Mouse (Mus musculus) limb, embryonic 13.5 days (tissue): Measurements from ENCODE around the gene Fli1. TPM values are rescaled to one million over a fixed set of nuclear protein-coding genes. Genes with fewer than 3 reads are reported as not detected.

ENCODE experiments used
- ATAC-seq: fragments of 200-750 bp; cut with Nextera tagmentation; 2 replicates; pipeline ENCODE4 v1.8.0; 2017; ENCODE audit warnings: low read depth, moderate number of reproducible peaks, moderate TSS enrichment; ENCODE audit not compliant: low FRiP score
- H3K27ac ChIP-seq: fragments of 300-500 bp; sonication (generic); 2 replicates; pipeline ENCODE4 v1.5.1; 2015; ENCODE audit warnings: inconsistent platforms, mild to moderate bottlenecking, moderate library complexity
- H3K27me3 ChIP-seq: fragments of 300-500 bp; sonication (generic); 2 replicates; pipeline ENCODE4 v1.6.1; 2015; ENCODE audit warnings: mild to moderate bottlenecking, inconsistent platforms
- H3K36me3 ChIP-seq: fragments of 300-500 bp; sonication (generic); 2 replicates; pipeline ENCODE4 v1.6.1; 2015; ENCODE audit warnings: inconsistent platforms, mild to moderate bottlenecking, moderate library complexity
- H3K4me1 ChIP-seq: fragments of 300-500 bp; sonication (generic); 2 replicates; pipeline ENCODE4 v1.6.1; 2015; ENCODE audit warnings: inconsistent platforms
- H3K4me2 ChIP-seq: fragments of 300-500 bp; sonication (generic); replicated peaks from 2 replicates; pipeline ENCODE4 v1.6.1; 2015; ENCODE audit warnings: inconsistent platforms, mild to moderate bottlenecking, moderate library complexity
- H3K4me3 ChIP-seq: fragments of 300-500 bp; sonication (generic); 2 replicates; pipeline ENCODE4 v1.5.1; 2015; ENCODE audit warnings: moderate library complexity, mild to moderate bottlenecking, inconsistent platforms
- H3K9ac ChIP-seq: fragments of 300-500 bp; sonication (generic); 2 replicates; pipeline ENCODE4 v1.6.1; 2015; ENCODE audit warnings: mild to moderate bottlenecking, inconsistent platforms
- H3K9me3 ChIP-seq: fragments of 300-500 bp; sonication (generic); 2 replicates; pipeline ENCODE4 v1.6.1; 2016; ENCODE audit warnings: inconsistent platforms
- WGBS: fragments of 180-500 bp; shearing (Covaris S2); methylation state at CpG from one replicate; pipeline ENCODE4 v1.1.7; 2015; 5-methylcytosine and 5-hydroxymethylcytosine counted together
- polyA plus RNA-seq: library from polyadenylated mRNA; unstranded; fragments of >200 nt; fragmentation: Nextera tagmentation; extraction: Ambion mirVana; gene quantifications from 2 replicates; pipeline ENCODE4 v1.2.1, GENCODE M21; 2015

Fli1 gene
- polyA plus RNA-seq, 1 experiment from 2014 or later, result 34.3 TPM

GRCm38 (mm10) chr9:32519101-32520051 lies 23.3 kb downstream of the Fli1 start:
- Histone ChIP-seq H3K9me3 (no peaks in the 10 kb centered on the region), H3K9ac (peak overlapping the region; percentile 36; the same call in 1 of the 2 replicates), H3K4me3 (no peak overlapping the region), H3K4me2 (peak overlapping the region; percentile 36), H3K27me3 (no peaks in the 10 kb centered on the region), H3K36me3 (no peaks in the 10 kb centered on the region), H3K4me1 (peaks cover 66% of the 10 kb centered on the region), H3K27ac (peak overlapping the region; percentile 74)
- WGBS, result 51% methylated on average over 22 of the region's 22 CpGs
- ATAC-seq, result peak; percentile 26; the same call in 1 of the 2 replicates

GRCm38 (mm10) chr9:32518351-32519075 lies 24.1 kb downstream of the Fli1 start:
- H3K27ac ChIP-seq, result peak overlapping the region; percentile 74
- no peak overlapping the region; the same call in 1 of the 2 replicates for H3K9ac ChIP-seq
- H3K4me1 ChIP-seq, result peaks cover 74% of the 10 kb centered on the region
- H3K9me3 ChIP-seq, result no peaks in the 10 kb centered on the region
- no peak overlapping the region for H3K4me3 ChIP-seq
- ATAC-seq, result no peak
- 54% methylated on average over 13 of the region's 13 CpGs for WGBS
- peak overlapping the region; percentile 36 for H3K4me2 ChIP-seq
- no peaks in the 10 kb centered on the region for H3K36me3 ChIP-seq
- no peaks in the 10 kb centered on the region for H3K27me3 ChIP-seq

- Histone ChIP-seq H3K27me3 (no peaks in the 10 kb centered on the region), H3K4me1 (peaks cover 73% of the 10 kb centered on the region), H3K4me3 (no peak overlapping the region), H3K4me2 (no peak overlapping the region), H3K36me3 (no peaks in the 10 kb centered on the region), H3K9ac (no peak overlapping the region), H3K27ac (peak overlapping the region; percentile 2; the same call in 1 of the 2 replicates), H3K9me3 (no peaks in the 10 kb centered on the region)
- no peak for ATAC-seq
- WGBS, result 70% methylated on average over 9 of the region's 9 CpGs
These were observed 26.0 kb downstream of the Fli1 start for GRCm38 (mm10) chr9:32516691-32517090.

GRCm38 (mm10) chr9:32515894-32516686 lies 26.6 kb downstream of the Fli1 start:
- Histone ChIP-seq H3K4me1 (peaks cover 67% of the 10 kb centered on the region), H3K4me2 (no peak overlapping the region), H3K27me3 (no peaks in the 10 kb centered on the region), H3K9me3 (no peaks in the 10 kb centered on the region), H3K36me3 (no peaks in the 10 kb centered on the region), H3K27ac (peak overlapping the region; percentile 15; the same call in 1 of the 2 replicates), H3K9ac (no peak overlapping the region), H3K4me3 (no peak overlapping the region)
- no peak for ATAC-seq
- WGBS, result 65% methylated on average over 10 of the region's 10 CpGs

GRCm38 (mm10) chr9:32514406-32515058 lies 28.1 kb downstream of the Fli1 start:
- ATAC-seq, result no peak
- whole genome bisulfite sequencing, result 28% methylated on average over 6 of the region's 6 CpGs
- no peak overlapping the region for H3K4me3 ChIP-seq
- peaks cover 69% of the 10 kb centered on the region for H3K4me1 ChIP-seq
- no peaks in the 10 kb centered on the region for H3K27me3 ChIP-seq
- peak overlapping the region; percentile 53 for H3K9ac ChIP-seq
- H3K36me3 ChIP-seq, result no peaks in the 10 kb centered on the region
- H3K27ac ChIP-seq, result peak overlapping the region; percentile 79
- no peaks in the 10 kb centered on the region for H3K9me3 ChIP-seq
- peak overlapping the region; percentile 24; the same call in 1 of the 2 replicates for H3K4me2 ChIP-seq

- H3K9me3 ChIP-seq, result no peaks in the 10 kb centered on the region
- H3K27ac ChIP-seq, result no peak overlapping the region
- no peak overlapping the region for H3K9ac ChIP-seq
- H3K4me1 ChIP-seq, result peaks cover 69% of the 10 kb centered on the region
- no peak overlapping the region for H3K4me3 ChIP-seq
- no peaks in the 10 kb centered on the region for H3K27me3 ChIP-seq
- peak overlapping the region; percentile 24; the same call in 1 of the 2 replicates for H3K4me2 ChIP-seq
- WGBS, result 40% methylated on average over 2 of the region's 2 CpGs
- no peak for ATAC-seq
- no peaks in the 10 kb centered on the region for H3K36me3 ChIP-seq
These were observed 29.2 kb downstream of the Fli1 start for GRCm38 (mm10) chr9:32513471-32513870.

- H3K9ac ChIP-seq, result no peak overlapping the region
- ATAC-seq, result no peak
- WGBS, result 85% methylated on average over 7 of the region's 7 CpGs
- no peaks in the 10 kb centered on the region for H3K36me3 ChIP-seq
- peaks cover 72% of the 10 kb centered on the region for H3K4me1 ChIP-seq
- H3K4me2 ChIP-seq, result no peak overlapping the region
- H3K27me3 ChIP-seq, result no peaks in the 10 kb centered on the region
- no peaks in the 10 kb centered on the region for H3K9me3 ChIP-seq
- no peak overlapping the region for H3K4me3 ChIP-seq
- no peak overlapping the region for H3K27ac ChIP-seq
These were observed 32.0 kb downstream of the Fli1 start for GRCm38 (mm10) chr9:32510454-32511263.

GRCm38 (mm10) chr9:32509706-32510156 lies 32.9 kb downstream of the Fli1 start:
- H3K9me3 ChIP-seq, result no peaks in the 10 kb centered on the region
- 48% methylated on average over 7 of the region's 7 CpGs for WGBS
- H3K4me1 ChIP-seq, result peaks cover 72% of the 10 kb centered on the region
- no peak overlapping the region for H3K4me2 ChIP-seq
- H3K9ac ChIP-seq, result no peak overlapping the region
- no peak for ATAC-seq
- H3K4me3 ChIP-seq, result no peak overlapping the region
- H3K27ac ChIP-seq, result no peak overlapping the region
- no peaks in the 10 kb centered on the region for H3K27me3 ChIP-seq
- H3K36me3 ChIP-seq, result no peaks in the 10 kb centered on the region

GRCm38 (mm10) chr9:32508648-32509047 lies 34.0 kb downstream of the Fli1 start:
- Histone ChIP-seq H3K27me3 (no peaks in the 10 kb centered on the region), H3K4me3 (no peak overlapping the region), H3K9me3 (no peaks in the 10 kb centered on the region), H3K27ac (no peak overlapping the region; the same call in 1 of the 2 replicates), H3K9ac (no peak overlapping the region), H3K4me2 (no peak overlapping the region), H3K4me1 (peaks cover 70% of the 10 kb centered on the region), H3K36me3 (no peaks in the 10 kb centered on the region)
- no peak for ATAC-seq
- WGBS, result 75% methylated on average over 2 of the region's 2 CpGs

GRCm38 (mm10) chr9:32508118-32508517 lies 34.5 kb downstream of the Fli1 start:
- H3K4me1 ChIP-seq, result peaks cover 68% of the 10 kb centered on the region
- 0 out of 2 replicates have a peak overlapping the region, but pooled peaks have one; percentile 16 for H3K4me2 ChIP-seq
- no peaks in the 10 kb centered on the region for H3K9me3 ChIP-seq
- peak; percentile 30; the same call in 1 of the 2 replicates for ATAC-seq
- no peak overlapping the region; the same call in 1 of the 2 replicates for H3K9ac ChIP-seq
- H3K27ac ChIP-seq, result peak overlapping the region; percentile 39
- 16% methylated on average over 8 of the region's 8 CpGs for WGBS
- H3K36me3 ChIP-seq, result no peaks in the 10 kb centered on the region
- H3K27me3 ChIP-seq, result no peaks in the 10 kb centered on the region
- H3K4me3 ChIP-seq, result no peak overlapping the region
